Comparison of ENCODE assay signal across 8 mouse cellular contexts in the genomic region with DNA sequence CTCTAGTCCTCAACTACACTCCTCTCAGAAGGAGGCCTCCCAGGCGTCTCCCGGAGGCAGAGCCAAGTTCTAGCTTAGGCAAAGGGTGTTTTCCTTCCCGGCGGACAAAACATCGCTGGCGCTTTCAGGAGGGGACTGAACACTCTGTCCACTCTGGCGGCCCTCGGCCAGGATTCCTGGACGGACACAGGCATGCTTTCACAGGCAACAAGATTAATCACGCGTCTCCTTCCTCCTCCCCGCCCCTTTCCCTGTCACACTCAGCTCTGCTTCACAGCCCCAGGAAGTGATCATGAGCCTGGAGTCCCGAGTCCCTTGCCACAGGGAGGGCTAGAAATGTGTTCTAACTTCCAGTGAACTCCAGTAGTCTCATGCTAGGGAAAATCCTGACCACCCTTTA.
DNase-seq lines count a peak whose midpoint lies in the region; ATAC-seq and TF ChIP-seq lines count a peak whose summit lies in the region.

No protein-coding gene starts in this region.

- H3K4me3 ChIP-seq in forebrain, embryonic 10.5 days: no peak overlapping the region
- H3K4me3 ChIP-seq in forebrain, embryonic 16.5 days (replicated peaks; ENCODE audit: low read length): no peak overlapping the region
- no peak overlapping the region for H3K4me3 ChIP-seq in neural tube, embryonic 13.5 days

- peak overlapping the region; percentile 83 for H3K27ac ChIP-seq in forebrain, embryonic 10.5 days
- no peak overlapping the region for H3K27ac ChIP-seq in forebrain, embryonic 16.5 days (ENCODE audit: low read length)
- H3K27ac ChIP-seq in neural tube, embryonic 13.5 days (replicated peaks): peak overlapping the region; percentile 52

- H3K4me2 ChIP-seq in forebrain, embryonic 16.5 days (ENCODE audit: low read length): no peak overlapping the region
- H3K4me2 ChIP-seq in neural tube, embryonic 13.5 days: no peak overlapping the region

- TF ChIP-seq POLR2A in brain, embryonic 14.5 days (IDR thresholded peaks at IDR 0.05; ENCODE audit: borderline replicate concordance, extremely low read depth, insufficient read depth, insufficient read length, poor library complexity, severe bottlenecking): no peak

- H3K4me1 ChIP-seq in forebrain, embryonic 10.5 days: peaks cover 68% of the 10 kb centered on the region
- H3K4me1 ChIP-seq in forebrain, embryonic 16.5 days (replicated peaks; ENCODE audit: control insufficient read depth, insufficient read depth, low read length): peaks cover 12% of the 10 kb centered on the region
- H3K4me1 ChIP-seq in neural tube, embryonic 13.5 days (replicated peaks): peaks cover 60% of the 10 kb centered on the region

- TF ChIP-seq CTCF in brain, embryonic 14.5 days (IDR thresholded peaks at IDR 0.05; ENCODE audit: borderline replicate concordance, extremely low read depth, insufficient read depth, insufficient read length): no peak

- 54% methylated on average over 13 of the region's 13 CpGs for WGBS in forebrain, embryonic 10.5 days
- 40% methylated on average over 13 of the region's 13 CpGs for WGBS in forebrain, embryonic 16.5 days
- WGBS in neural tube, embryonic 13.5 days: 21% methylated on average over 13 of the region's 13 CpGs

- no peak overlapping the region for H3K9ac ChIP-seq in forebrain, embryonic 16.5 days (replicated peaks; ENCODE audit: low read depth, low read length)
- no peak overlapping the region for H3K9ac ChIP-seq in neural tube, embryonic 13.5 days

- intact Hi-C loops in left cerebral cortex, postnatal 14 days (cut with DNase I): no loop called here

- H3K36me3 ChIP-seq in forebrain, embryonic 10.5 days (replicated peaks): no peaks in the 10 kb centered on the region
- H3K36me3 ChIP-seq in forebrain, embryonic 16.5 days (ENCODE audit: control insufficient read depth, insufficient read depth): no peaks in the 10 kb centered on the region
- no peaks in the 10 kb centered on the region for H3K36me3 ChIP-seq in neural tube, embryonic 13.5 days

- DNase-seq in forebrain, embryonic 10.5 days (ENCODE audit: extremely low spot score, low spot score): no peak
- DNase-seq in brain, embryonic 14.5 days (ENCODE audit: low read depth): peak; percentile 41
- DNase-seq in left cerebral cortex, postnatal 14 days (ENCODE audit: low spot score in 2 of 2): peak; percentile 73 to 89
- peak; percentile 73 for DNase-seq in urinary bladder, postnatal 25 days (ENCODE audit: low spot score)

- H3K9me3 ChIP-seq in forebrain, embryonic 10.5 days: no peaks in the 10 kb centered on the region
- no peaks in the 10 kb centered on the region for H3K9me3 ChIP-seq in forebrain, embryonic 16.5 days (ENCODE audit: control insufficient read depth, low read length)
- no peaks in the 10 kb centered on the region for H3K9me3 ChIP-seq in neural tube, embryonic 13.5 days

- no peaks in the 10 kb centered on the region for H3K27me3 ChIP-seq in forebrain, embryonic 10.5 days (ENCODE audit: poor library complexity, severe bottlenecking)
- H3K27me3 ChIP-seq in forebrain, embryonic 16.5 days (replicated peaks; ENCODE audit: control insufficient read depth, insufficient read depth, low read length): no peaks in the 10 kb centered on the region
- H3K27me3 ChIP-seq in neural tube, embryonic 13.5 days: no peaks in the 10 kb centered on the region

- no peak for ATAC-seq in forebrain, embryonic 16.5 days
- peak; percentile 40 for ATAC-seq in granulocyte monocyte progenitor cell, adult 5-6 weeks (replicated peaks; ENCODE audit: poor library complexity, severe bottlenecking)
- ATAC-seq in inflammation-experienced regulatory T-cells, adult 6 months: peak; percentile 39
- no peak for ATAC-seq in neural tube, embryonic 13.5 days (ENCODE audit: low read depth)

Comparison
In these comparisons a context has a peak if more than half of its experiments do, and no peak if none do; other contexts are left out.
1. ATAC-seq: peak in granulocyte monocyte progenitor cell, adult 5-6 weeks (single experiment) and inflammation-experienced regulatory T-cells, adult 6 months (single experiment); none in forebrain, embryonic 16.5 days (single experiment) and neural tube, embryonic 13.5 days (single experiment).